Comparison of ENCODE assay signal across 14 mouse cellular contexts in the genomic region with DNA sequence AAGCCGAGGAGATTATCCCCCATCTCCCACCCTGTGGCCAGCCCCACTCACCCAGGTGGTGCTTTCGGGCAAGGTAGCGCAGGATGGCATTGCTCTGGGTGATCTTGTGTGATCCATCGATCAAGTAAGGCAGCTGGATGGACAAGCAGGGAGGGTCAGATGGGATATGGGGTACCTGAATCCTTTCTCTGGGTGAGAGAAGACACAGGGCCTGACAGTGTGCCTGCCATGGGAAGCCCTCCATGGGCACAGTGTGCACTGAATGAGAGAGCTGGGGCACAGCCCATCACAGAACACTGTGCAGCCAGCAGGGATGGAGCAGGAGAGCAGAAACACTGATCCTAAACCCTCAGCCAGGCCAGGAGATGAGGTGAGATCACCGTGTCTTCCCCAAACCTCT. TPM values are rescaled to one million over a fixed set of nuclear protein-coding genes. Genes with fewer than 3 reads are reported as not detected.
DNase-seq lines count a peak whose midpoint lies in the region; ATAC-seq and TF ChIP-seq lines count a peak whose summit lies in the region.
"Not testable (repeated sequence)": the region's sequence is repeated elsewhere in the genome, so short reads cannot be mapped to it uniquely, and the experiment has no call there.
"Had no signal": no experiment of that assay in that cellular context is flagged by ENCODE, and none has a peak within 500 bp of the region (broad histone marks: within the 10 kb centered on the region; RNA-seq: fewer than 3 reads in every experiment).

No protein-coding gene starts in this region.

- not testable (repeated sequence) for H3K27ac ChIP-seq in embryonic facial prominence, embryonic 10.5 days (replicated peaks); forebrain, embryonic 14.5 days (ENCODE audit: low read depth, low read length); heart, embryonic 15.5 days; intestine, embryonic 14.5 days (ENCODE audit: low read depth); left cerebral cortex, adult 2 months; liver, embryonic 15.5 days (replicated peaks); midbrain, embryonic 14.5 days (replicated peaks; ENCODE audit: low read depth, low read length); small intestine, adult 2 months (ENCODE audit: insufficient read depth, low read depth, low read length)

- not testable (repeated sequence) for H3K27me3 ChIP-seq in embryonic facial prominence, embryonic 10.5 days (replicated peaks; ENCODE audit: low read depth, poor library complexity, severe bottlenecking); forebrain, embryonic 14.5 days (replicated peaks; ENCODE audit: control insufficient read depth, insufficient read depth, low read length); heart, embryonic 15.5 days; intestine, embryonic 14.5 days (replicated peaks; ENCODE audit: control insufficient read depth, insufficient read depth, low read length); liver, embryonic 15.5 days; midbrain, embryonic 14.5 days (ENCODE audit: control insufficient read depth, insufficient read depth, low read length); small intestine, adult 2 months (ENCODE audit: control insufficient read depth, insufficient read depth, low read length)

- H3K4me3 ChIP-seq in embryonic facial prominence, embryonic 10.5 days: peak overlapping the region; percentile 60; the same call in 1 of the 2 replicates
- not testable (repeated sequence) for H3K4me3 ChIP-seq in forebrain, embryonic 14.5 days (ENCODE audit: low read depth, low read length); heart, embryonic 15.5 days; intestine, embryonic 14.5 days (ENCODE audit: low read depth, low read length); midbrain, embryonic 14.5 days (replicated peaks; ENCODE audit: low read depth, low read length)
- peak overlapping the region; percentile 51 for H3K4me3 ChIP-seq in left cerebral cortex, adult 2 months
- peak overlapping the region; percentile 50 for H3K4me3 ChIP-seq in liver, embryonic 15.5 days (replicated peaks)
- peak overlapping the region; percentile 1 for H3K4me3 ChIP-seq in small intestine, adult 2 months (ENCODE audit: low read depth, low read length)

- H3K4me2 ChIP-seq in forebrain, embryonic 14.5 days (ENCODE audit: low read length): peak overlapping the region; percentile 81; the same call in 1 of the 2 replicates
- peak overlapping the region; percentile 81 for H3K4me2 ChIP-seq in heart, embryonic 15.5 days
- peak overlapping the region; percentile 81 for H3K4me2 ChIP-seq in intestine, embryonic 14.5 days (ENCODE audit: low read length)
- H3K4me2 ChIP-seq in liver, embryonic 15.5 days: peak overlapping the region; percentile 65
- peak overlapping the region; percentile 80 for H3K4me2 ChIP-seq in midbrain, embryonic 14.5 days (ENCODE audit: low read length)

- not testable (repeated sequence) for H3K9me3 ChIP-seq in embryonic facial prominence, embryonic 10.5 days; forebrain, embryonic 14.5 days (replicated peaks; ENCODE audit: control insufficient read depth, low read length); heart, embryonic 15.5 days (replicated peaks); intestine, embryonic 14.5 days (ENCODE audit: control insufficient read depth, low read length); liver, embryonic 15.5 days (replicated peaks); midbrain, embryonic 14.5 days (ENCODE audit: control insufficient read depth, low read length)

- not testable (repeated sequence) for H3K9ac ChIP-seq in forebrain, embryonic 14.5 days (ENCODE audit: low read length); heart, embryonic 15.5 days; intestine, embryonic 14.5 days (ENCODE audit: low read length); liver, embryonic 15.5 days; midbrain, embryonic 14.5 days (replicated peaks; ENCODE audit: low read length)

- peaks cover 22% of the 10 kb centered on the region for H3K4me1 ChIP-seq in embryonic facial prominence, embryonic 10.5 days
- not testable (repeated sequence) for H3K4me1 ChIP-seq in forebrain, embryonic 14.5 days (ENCODE audit: control insufficient read depth, insufficient read depth, low read length)
- peaks cover 43% of the 10 kb centered on the region for H3K4me1 ChIP-seq in heart, embryonic 15.5 days (replicated peaks)
- H3K4me1 ChIP-seq in intestine, embryonic 14.5 days (replicated peaks; ENCODE audit: control insufficient read depth, insufficient read depth, low read length): peaks cover 12% of the 10 kb centered on the region
- H3K4me1 ChIP-seq in liver, embryonic 15.5 days (replicated peaks): peaks cover 32% of the 10 kb centered on the region
- peaks cover 11% of the 10 kb centered on the region; the same call in 1 of the 2 replicates for H3K4me1 ChIP-seq in midbrain, embryonic 14.5 days (ENCODE audit: control insufficient read depth, insufficient read depth, low read length)
- peaks cover 24% of the 10 kb centered on the region; the same call in 1 of the 2 replicates for H3K4me1 ChIP-seq in small intestine, adult 2 months (ENCODE audit: control insufficient read depth, insufficient read depth, insufficient read length, low read length)

- not testable (repeated sequence) for DNase-seq in embryonic facial prominence, embryonic 10.5 days (ENCODE audit: low spot score); forebrain, embryonic 14.5 days (ENCODE audit: low spot score); intestine, embryonic 14.5 days (ENCODE audit: low spot score); left cerebral cortex, adult 2 months (ENCODE audit: extremely low spot score in 1 of 2, low spot score in 2 of 2); midbrain, embryonic 14.5 days

- not testable (repeated sequence) for H3K36me3 ChIP-seq in embryonic facial prominence, embryonic 10.5 days (replicated peaks); forebrain, embryonic 14.5 days (ENCODE audit: control insufficient read depth, insufficient read depth, low read length); heart, embryonic 15.5 days; intestine, embryonic 14.5 days (ENCODE audit: control insufficient read depth, insufficient read depth, low read length); liver, embryonic 15.5 days (replicated peaks); midbrain, embryonic 14.5 days (ENCODE audit: control insufficient read depth, insufficient read depth, low read length); small intestine, adult 2 months (ENCODE audit: control insufficient read depth, insufficient read depth, low read length)

- ATAC-seq in forebrain, embryonic 14.5 days; heart, embryonic 15.5 days (replicated peaks; ENCODE audit: insufficient number of reproducible peaks, insufficient read depth, low FRiP score, low read depth); intestine, embryonic 14.5 days (replicated peaks; ENCODE audit: low FRiP score, low TSS enrichment, low read depth); liver, embryonic 15.5 days (ENCODE audit: insufficient read depth); midbrain, embryonic 14.5 days (ENCODE audit: low FRiP score, low TSS enrichment): not testable (repeated sequence)

- not testable (repeated sequence) for TF ChIP-seq CTCF in left cerebral cortex, adult 2 months (IDR thresholded peaks at IDR 0.05); small intestine, adult 2 months (IDR thresholded peaks at IDR 0.05; ENCODE audit: extremely low read depth, insufficient read length, insufficient replicate concordance, low read depth, low read length)

- TF ChIP-seq POLR2A in small intestine, adult 2 months (IDR thresholded peaks at IDR 0.05; ENCODE audit: low read depth, low read length): not testable (repeated sequence)

- intact Hi-C loops in left cerebral cortex, adult 2 months (cut with DNase I): loop anchor here (5.0 kb wide), 2 partner anchors 131 to 334 kb away; partner anchors contain the start of gene Gnai3

- WGBS in embryonic facial prominence, embryonic 10.5 days: 83% methylated on average over 5 of the region's 5 CpGs
- 92% methylated on average over 5 of the region's 5 CpGs for WGBS in forebrain, embryonic 14.5 days
- 86% methylated on average over 5 of the region's 5 CpGs for WGBS in heart, embryonic 15.5 days
- 74% methylated on average over 5 of the region's 5 CpGs for WGBS in intestine, embryonic 14.5 days
- 71% methylated on average over 5 of the region's 5 CpGs for WGBS in liver, embryonic 15.5 days (ENCODE audit: insufficient replicate concordance)
- WGBS in midbrain, embryonic 14.5 days: 87% methylated on average over 5 of the region's 5 CpGs
- WGBS in small intestine, adult 2 months: 90% methylated on average over 5 of the region's 5 CpGs

RNA-seq across cellular contexts. Expression of gene Gstm1, which starts 1.3 kb away (rescaled TPM):
- 32.4 and 35.2 TPM in 2 replicates for polyA plus RNA-seq in embryonic facial prominence, embryonic 10.5 days (2016; fragmentation: Nextera tagmentation; extraction: Ambion mirVana)
- polyA plus RNA-seq in forebrain, embryonic 14.5 days (2014; fragmentation: Nextera tagmentation; extraction: Ambion mirVana): 50.5 and 65.0 TPM in 2 replicates
- 72.1 and 88.3 TPM in 2 replicates for polyA plus RNA-seq in heart, embryonic 15.5 days (2015; fragmentation: Nextera tagmentation; extraction: Ambion mirVana)
- 186 and 220 TPM in 2 replicates for polyA plus RNA-seq in intestine, embryonic 14.5 days (2014; fragmentation: Nextera tagmentation; extraction: Ambion mirVana)
- total RNA-seq in left cerebral cortex, adult 2 months (2021): 100 to 1,000 TPM; 266 to 284 TPM
- 415 and 453 TPM in 2 replicates for polyA plus RNA-seq in liver, embryonic 15.5 days (2015; fragmentation: Nextera tagmentation; extraction: Ambion mirVana)
- polyA plus RNA-seq in midbrain, embryonic 14.5 days (2014; fragmentation: Nextera tagmentation; extraction: Ambion mirVana): 58.9 and 87.2 TPM in 2 replicates
- polyA plus RNA-seq in small intestine, adult 2 months (2012; rRNA removed): 243 and 695 TPM in 2 replicates

RNA-seq across cellular contexts. Expression of gene Gstm4, which starts 28.2 kb away (rescaled TPM):
- 12.9 and 13.2 TPM in 2 replicates for polyA plus RNA-seq in embryonic facial prominence, embryonic 10.5 days (2016; fragmentation: Nextera tagmentation; extraction: Ambion mirVana)
- polyA plus RNA-seq in forebrain, embryonic 14.5 days (2014; fragmentation: Nextera tagmentation; extraction: Ambion mirVana): 15.3 and 17.6 TPM in 2 replicates
- polyA plus RNA-seq in heart, embryonic 15.5 days (2015; fragmentation: Nextera tagmentation; extraction: Ambion mirVana): 12.9 and 16.0 TPM in 2 replicates
- polyA plus RNA-seq in intestine, embryonic 14.5 days (2014; fragmentation: Nextera tagmentation; extraction: Ambion mirVana): 20.4 and 20.6 TPM in 2 replicates
- total RNA-seq in left cerebral cortex, adult 2 months (2021): 1 to 10 TPM; 7.8 to 8.0 TPM
- 18.5 and 19.1 TPM in 2 replicates for polyA plus RNA-seq in liver, embryonic 15.5 days (2015; fragmentation: Nextera tagmentation; extraction: Ambion mirVana)
- polyA plus RNA-seq in midbrain, embryonic 14.5 days (2014; fragmentation: Nextera tagmentation; extraction: Ambion mirVana): 16.0 and 17.5 TPM in 2 replicates
- polyA plus RNA-seq in small intestine, adult 2 months (2012; rRNA removed): 5.6 and 16.1 TPM in 2 replicates

RNA-seq across cellular contexts. Expression of gene Gstm2, which starts 30.2 kb away (rescaled TPM):
- 21.0 and 21.8 TPM in 2 replicates for polyA plus RNA-seq in embryonic facial prominence, embryonic 10.5 days (2016; fragmentation: Nextera tagmentation; extraction: Ambion mirVana)
- polyA plus RNA-seq in forebrain, embryonic 14.5 days (2014; fragmentation: Nextera tagmentation; extraction: Ambion mirVana): 5.5 and 6.0 TPM in 2 replicates
- polyA plus RNA-seq in heart, embryonic 15.5 days (2015; fragmentation: Nextera tagmentation; extraction: Ambion mirVana): 71.9 and 82.1 TPM in 2 replicates
- 140 and 141 TPM in 2 replicates for polyA plus RNA-seq in intestine, embryonic 14.5 days (2014; fragmentation: Nextera tagmentation; extraction: Ambion mirVana)
- total RNA-seq in left cerebral cortex, adult 2 months (2021): 1 to 10 TPM; 2.0 to 4.6 TPM
- polyA plus RNA-seq in liver, embryonic 15.5 days (2015; fragmentation: Nextera tagmentation; extraction: Ambion mirVana): 6.3 and 7.1 TPM in 2 replicates
- polyA plus RNA-seq in midbrain, embryonic 14.5 days (2014; fragmentation: Nextera tagmentation; extraction: Ambion mirVana): 1.4 and 6.2 TPM in 2 replicates
- 26.7 and 56.7 TPM in 2 replicates for polyA plus RNA-seq in small intestine, adult 2 months (2012; rRNA removed)
- polyA plus RNA-seq: activated CD4-positive, CD25-positive, alpha-beta regulatory T cell, adult 4 months had no signal

RNA-seq across cellular contexts. Expression of gene Gstm3, which starts 47.4 kb away (rescaled TPM):
- polyA plus RNA-seq in embryonic facial prominence, embryonic 10.5 days (2016; fragmentation: Nextera tagmentation; extraction: Ambion mirVana): not detected in 2 replicates
- not detected in 2 replicates for polyA plus RNA-seq in forebrain, embryonic 14.5 days (2014; fragmentation: Nextera tagmentation; extraction: Ambion mirVana)
- 0.30 TPM in 1 of 2 replicates, not detected in the other for polyA plus RNA-seq in heart, embryonic 15.5 days (2015; fragmentation: Nextera tagmentation; extraction: Ambion mirVana)
- 27.3 and 41.6 TPM in 2 replicates for polyA plus RNA-seq in intestine, embryonic 14.5 days (2014; fragmentation: Nextera tagmentation; extraction: Ambion mirVana)
- total RNA-seq in left cerebral cortex, adult 2 months (2021): not detected
- polyA plus RNA-seq in liver, embryonic 15.5 days (2015; fragmentation: Nextera tagmentation; extraction: Ambion mirVana): 14.9 and 15.4 TPM in 2 replicates
- not detected in 2 replicates for polyA plus RNA-seq in midbrain, embryonic 14.5 days (2014; fragmentation: Nextera tagmentation; extraction: Ambion mirVana)
- polyA plus RNA-seq in small intestine, adult 2 months (2012; rRNA removed): 159 and 411 TPM in 2 replicates
- total RNA-seq: adrenal gland, postnatal 25 days; granulocyte monocyte progenitor cell, adult 5-6 weeks; heart, postnatal 25 days; layer of hippocampus, postnatal 36 days; left cerebral cortex, postnatal 4 days had no signal
- polyA plus RNA-seq: activated CD4-positive, CD25-positive, alpha-beta regulatory T cell, adult 4 months had no signal
